Mouse (Mus musculus) ES-E14 (cell line): Measurements from ENCODE around the gene Plekho1. TPM values are rescaled to one million over a fixed set of nuclear protein-coding genes. Genes with fewer than 3 reads are reported as not detected.

Experiments
- DNase-seq: peaks from one replicate; pipeline ENCODE4 v3.0.0-alpha.2; 2013; ENCODE audit warnings: low read depth, low spot score
- H3K27ac ChIP-seq: 2 replicates; pipeline ENCODE4 v1.5.1; 2012; ENCODE audit warnings: low read depth, mild to moderate bottlenecking, low read length, moderate library complexity, mixed read lengths; ENCODE audit not compliant: poor library complexity, insufficient read depth, severe bottlenecking
- H3K36me3 ChIP-seq: 2 replicates; pipeline ENCODE4 v1.6.1; 2012; ENCODE audit warnings: mild to moderate bottlenecking, low read length, moderate library complexity, mixed read lengths; ENCODE audit not compliant: control insufficient read depth, poor library complexity, insufficient read depth, severe bottlenecking
- H3K4me1 ChIP-seq, 2 experiments: fragments of 150-350 bp in 1 of 2; sonication (generic) in 1 of 2; 2 replicates each; pipeline ENCODE4 v1.6.1; 2012; ENCODE audit warnings: low read length in 2 of 2, mild to moderate bottlenecking in 1 of 2, mixed read lengths in 1 of 2; ENCODE audit not compliant: control insufficient read depth in 2 of 2, insufficient read depth in 2 of 2, poor library complexity in 1 of 2
- H3K4me3 ChIP-seq, 2 experiments: fragments of 150-350 bp in 1 of 2; sonication (generic) in 1 of 2; 2 replicates each; pipeline ENCODE4 v1.5.1; 2012; ENCODE audit warnings: low read length in 2 of 2, low read depth in 1 of 2, mild to moderate bottlenecking in 1 of 2, mixed read lengths in 1 of 2; ENCODE audit not compliant: insufficient read depth in 1 of 2, poor library complexity in 1 of 2, severe bottlenecking in 1 of 2
- H3K9ac ChIP-seq: 2 replicates; pipeline ENCODE4 v1.6.1; 2012; ENCODE audit warnings: low read depth, mild to moderate bottlenecking, low read length, mixed read lengths; ENCODE audit not compliant: poor library complexity, insufficient read depth, severe bottlenecking
- H3K9me3 ChIP-seq: fragments of 150-350 bp; sonication (generic); 2 replicates; pipeline ENCODE4 v1.6.1; 2012; ENCODE audit warnings: low read depth, mild to moderate bottlenecking, low read length; ENCODE audit not compliant: control insufficient read depth, insufficient read depth
- CHD2 ChIP-seq: IDR thresholded peaks from 2 replicates; pipeline ENCODE4 v1.6.1; 2014; ENCODE audit warnings: mild to moderate bottlenecking, low read depth, low read length, inconsistent platforms
- HCFC1 ChIP-seq: IDR thresholded peaks from 2 replicates; pipeline ENCODE4 v1.6.1; 2012; ENCODE audit warnings: low read length, inconsistent platforms, borderline replicate concordance; ENCODE audit not compliant: insufficient read depth
- MAFK ChIP-seq: IDR thresholded peaks from 2 replicates; pipeline ENCODE4 v1.6.1; 2014; ENCODE audit warnings: mild to moderate bottlenecking, low read depth, low read length, inconsistent platforms; ENCODE audit not compliant: insufficient read depth
- ZC3H11A ChIP-seq: IDR thresholded peaks from 2 replicates; pipeline ENCODE4 v1.6.1; 2012; ENCODE audit warnings: low read depth, mild to moderate bottlenecking, inconsistent platforms, low read length, borderline replicate concordance
- ZNF384 ChIP-seq: IDR thresholded peaks from 2 replicates; pipeline ENCODE4 v1.6.1; 2012; ENCODE audit warnings: low read depth, low read length, inconsistent platforms
- in situ Hi-C, 2 experiments: fragments of 600-800 bp; cut with MboI; formaldehyde crosslinking; loops; one replicate each; pipeline ENCODE4 v1.15.1; 2025; ENCODE audit warnings: low sequenced_read_pairs in 2 of 2, inconsistent platforms in 1 of 2; ENCODE audit not compliant: unreplicated experiment in 2 of 2
- total RNA-seq: library from RNA; depleted of rRNA; stranded (reverse); fragments of 300-350 nt; gene quantifications from 2 replicates; pipeline ENCODE4 v1.2.3, GENCODE M21; 2012

Gene Plekho1
- total RNA-seq, 1 experiment: 19.6 TPM

GRCm38 (mm10) chr3:96016257-96016889, 20.6 kb upstream of the Plekho1 start:
- no peak for DNase-seq
- Histone ChIP-seq H3K4me3 (no peak overlapping the region), H3K4me1 (no peaks in the 10 kb centered on the region; a peak in 1 of 4 replicates), H3K9me3 (no peaks in the 10 kb centered on the region), H3K9ac (no peak overlapping the region), H3K27ac (no peak overlapping the region), H3K36me3 (no peaks in the 10 kb centered on the region)
- in situ Hi-C loops: no loop called here
- no peak for TF ChIP-seq HCFC1
- TF ChIP-seq ZC3H11A: no peak
- no peak for TF ChIP-seq ZNF384
- TF ChIP-seq CHD2: no peak
- TF ChIP-seq MAFK: no peak

GRCm38 (mm10) chr3:96015681-96016080, 19.9 kb upstream of the Plekho1 start:
- no peak overlapping the region; the same call in 1 of the 2 replicates for H3K9ac ChIP-seq
- DNase-seq: no peak
- H3K4me1 ChIP-seq: no peaks in the 10 kb centered on the region; a peak in 1 of 4 replicates
- TF ChIP-seq HCFC1: no peak
- TF ChIP-seq ZC3H11A: no peak
- TF ChIP-seq ZNF384: no peak
- no peak for TF ChIP-seq MAFK
- no peak for TF ChIP-seq CHD2
- in situ Hi-C loops: no loop called here
- no peaks in the 10 kb centered on the region for H3K36me3 ChIP-seq
- no peak overlapping the region for H3K4me3 ChIP-seq
- no peak overlapping the region for H3K27ac ChIP-seq
- no peaks in the 10 kb centered on the region for H3K9me3 ChIP-seq

GRCm38 (mm10) chr3:96012805-96013204, 17.0 kb upstream of the Plekho1 start:
- Histone ChIP-seq H3K4me1 (no peaks in the 10 kb centered on the region; a peak in 1 of 4 replicates), H3K9me3 (no peaks in the 10 kb centered on the region), H3K4me3 (no peak overlapping the region), H3K9ac (no peak overlapping the region), H3K27ac (no peak overlapping the region), H3K36me3 (no peaks in the 10 kb centered on the region)
- no peak for DNase-seq
- no peak for TF ChIP-seq CHD2
- TF ChIP-seq HCFC1: no peak
- TF ChIP-seq MAFK: no peak
- TF ChIP-seq ZC3H11A: no peak
- in situ Hi-C loops: no loop called here

- TF ChIP-seq MAFK: no peak
- TF ChIP-seq ZNF384: no peak
- TF ChIP-seq HCFC1: no peak
- TF ChIP-seq ZC3H11A: no peak
- TF ChIP-seq CHD2: no peak
- H3K27ac ChIP-seq: no peak overlapping the region
- in situ Hi-C loops: no loop called here
- no peaks in the 10 kb centered on the region for H3K36me3 ChIP-seq
- H3K9me3 ChIP-seq: no peaks in the 10 kb centered on the region
- H3K4me1 ChIP-seq: no peaks in the 10 kb centered on the region
- H3K9ac ChIP-seq: no peak overlapping the region
- H3K4me3 ChIP-seq: no peak overlapping the region
- no peak for DNase-seq
Measured at GRCm38 (mm10) chr3:96008463-96008862, 12.7 kb upstream of the Plekho1 start.

- Histone ChIP-seq H3K9ac (no peak overlapping the region), H3K4me3 (no peak overlapping the region), H3K36me3 (no peaks in the 10 kb centered on the region), H3K4me1 (no peaks in the 10 kb centered on the region; a peak in 1 of 4 replicates), H3K27ac (no peak overlapping the region), H3K9me3 (no peaks in the 10 kb centered on the region)
- TF ChIP-seq ZC3H11A (no peak), CHD2 (no peak), MAFK (no peak), HCFC1 (no peak), ZNF384 (no peak)
- in situ Hi-C loops: no loop called here
- DNase-seq: no peak
Measured at GRCm38 (mm10) chr3:96001560-96001959, 5.8 kb upstream of the Plekho1 start.
